Mouse (Mus musculus): ENCODE data around the gene Ankrd44. TPM values are rescaled to one million over a fixed set of nuclear protein-coding genes. Genes with fewer than 3 reads are reported as not detected.

Ankrd44 gene
- polyA plus RNA-seq, 1 experiment from 2014 or later: 7.6 TPM

DNA sequence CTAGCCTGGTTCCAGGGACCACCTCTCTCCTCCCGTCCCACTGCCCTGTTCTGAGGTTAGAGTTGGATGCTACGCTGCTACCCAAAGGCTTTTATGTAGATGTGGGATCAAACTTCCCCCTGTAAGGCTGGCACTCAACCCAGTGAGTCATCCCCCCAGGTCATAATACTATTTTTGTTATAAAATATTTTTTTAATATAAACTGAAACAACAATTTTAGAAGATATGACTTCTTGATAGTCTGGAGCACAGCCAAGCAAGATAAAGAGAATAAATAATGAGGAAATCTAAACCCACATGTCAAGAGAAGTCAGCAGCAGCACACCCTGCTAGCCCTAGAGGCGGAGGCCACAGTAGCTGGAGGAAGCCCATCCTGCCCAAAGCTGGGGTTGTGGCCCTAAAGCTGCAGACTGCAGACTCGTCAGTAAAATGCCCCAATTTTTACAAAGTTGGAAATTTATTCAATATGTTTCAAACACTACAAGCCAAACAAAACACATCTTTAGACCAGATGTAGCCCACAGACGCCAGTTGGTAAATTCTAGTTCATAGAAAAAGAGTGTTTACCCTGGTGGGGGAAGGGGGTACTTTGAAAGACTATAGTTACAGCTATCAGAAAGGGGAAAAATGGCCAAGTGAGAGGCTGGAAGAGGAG lies 79.7 kb downstream of the Ankrd44 start:
- Histone ChIP-seq H3K4me1 (ENCODE audit: control insufficient read depth, insufficient read depth, low read length) (peaks cover 13% of the 10 kb centered on the region; the same call in 1 of the 2 replicates), H3K9ac (ENCODE audit: low read depth, low read length) (no peak overlapping the region), H3K9me3 (ENCODE audit: control insufficient read depth, low read length) (no peaks in the 10 kb centered on the region), H3K27ac (ENCODE audit: low read length) (no peak overlapping the region), H3K27me3 (replicated peaks; ENCODE audit: control insufficient read depth, insufficient read depth, low read length) (no peaks in the 10 kb centered on the region), H3K4me2 (ENCODE audit: low read depth, low read length) (no peak overlapping the region), H3K4me3 (ENCODE audit: low read length) (no peak overlapping the region), H3K36me3 (ENCODE audit: control insufficient read depth, insufficient read depth, low read length) (no peaks in the 10 kb centered on the region)
- 76% methylated on average over 5 of the region's 5 CpGs for WGBS
- ATAC-seq: no peak

- ATAC-seq: no peak
- Histone ChIP-seq H3K36me3 (ENCODE audit: control insufficient read depth, insufficient read depth, low read length) (no peaks in the 10 kb centered on the region), H3K9ac (ENCODE audit: low read depth, low read length) (no peak overlapping the region), H3K4me3 (ENCODE audit: low read length) (no peak overlapping the region), H3K4me2 (ENCODE audit: low read depth, low read length) (no peak overlapping the region), H3K4me1 (ENCODE audit: control insufficient read depth, insufficient read depth, low read length) (peaks cover 9% of the 10 kb centered on the region; the same call in 1 of the 2 replicates), H3K27ac (ENCODE audit: low read length) (no peak overlapping the region), H3K9me3 (ENCODE audit: control insufficient read depth, low read length) (no peaks in the 10 kb centered on the region), H3K27me3 (replicated peaks; ENCODE audit: control insufficient read depth, insufficient read depth, low read length) (no peaks in the 10 kb centered on the region)
- 78% methylated on average over 1 of the region's 1 CpGs for WGBS
Measured at GRCm38 (mm10) chr1:54844361-54844760, 81.8 kb downstream of the Ankrd44 start.

- Histone ChIP-seq H3K4me2 (ENCODE audit: low read depth, low read length) (no peak overlapping the region), H3K9ac (ENCODE audit: low read depth, low read length) (no peak overlapping the region), H3K27ac (ENCODE audit: low read length) (no peak overlapping the region), H3K36me3 (ENCODE audit: control insufficient read depth, insufficient read depth, low read length) (no peaks in the 10 kb centered on the region), H3K9me3 (ENCODE audit: control insufficient read depth, low read length) (no peaks in the 10 kb centered on the region), H3K4me1 (ENCODE audit: control insufficient read depth, insufficient read depth, low read length) (peaks cover 9% of the 10 kb centered on the region; the same call in 1 of the 2 replicates), H3K27me3 (replicated peaks; ENCODE audit: control insufficient read depth, insufficient read depth, low read length) (no peaks in the 10 kb centered on the region), H3K4me3 (ENCODE audit: low read length) (no peak overlapping the region)
- no peak for ATAC-seq
- 73% methylated on average over 7 of the region's 7 CpGs for WGBS
Measured at GRCm38 (mm10) chr1:54842765-54843461, 83.3 kb downstream of the Ankrd44 start.

DNA sequence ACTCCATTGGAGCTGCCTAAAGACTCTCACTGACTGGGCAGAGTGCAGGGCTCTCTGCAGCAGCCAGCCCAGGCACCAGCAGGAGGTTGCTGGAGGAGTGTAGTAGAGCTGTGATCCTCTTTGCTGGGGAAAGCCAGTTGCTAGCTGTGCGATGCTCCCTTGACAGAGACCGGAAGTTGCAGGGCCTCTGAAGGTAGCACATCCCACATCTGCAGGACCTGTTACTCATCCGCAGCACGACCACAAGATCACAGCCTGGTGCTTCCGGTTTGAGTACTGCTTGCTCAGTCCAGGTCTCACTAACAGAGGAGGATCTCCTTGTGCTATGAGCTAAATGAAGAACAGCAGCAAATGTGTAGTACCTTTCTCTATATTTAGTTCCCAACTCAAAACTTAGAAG lies 84.4 kb downstream of the Ankrd44 start:
- H3K27ac ChIP-seq (ENCODE audit: low read length): no peak overlapping the region
- no peak overlapping the region for H3K4me2 ChIP-seq (ENCODE audit: low read depth, low read length)
- H3K4me1 ChIP-seq (ENCODE audit: control insufficient read depth, insufficient read depth, low read length): peaks cover 9% of the 10 kb centered on the region; the same call in 1 of the 2 replicates
- no peaks in the 10 kb centered on the region for H3K9me3 ChIP-seq (ENCODE audit: control insufficient read depth, low read length)
- H3K36me3 ChIP-seq (ENCODE audit: control insufficient read depth, insufficient read depth, low read length): no peaks in the 10 kb centered on the region
- H3K4me3 ChIP-seq (ENCODE audit: low read length): no peak overlapping the region
- no peak for ATAC-seq
- H3K9ac ChIP-seq (ENCODE audit: low read depth, low read length): no peak overlapping the region
- WGBS: 49% methylated on average over 5 of the region's 5 CpGs
- H3K27me3 ChIP-seq (replicated peaks; ENCODE audit: control insufficient read depth, insufficient read depth, low read length): no peaks in the 10 kb centered on the region

- WGBS: 61% methylated on average over 2 of the region's 2 CpGs
- Histone ChIP-seq H3K4me2 (ENCODE audit: low read depth, low read length) (no peak overlapping the region), H3K4me1 (ENCODE audit: control insufficient read depth, insufficient read depth, low read length) (peaks cover 9% of the 10 kb centered on the region; the same call in 1 of the 2 replicates), H3K36me3 (ENCODE audit: control insufficient read depth, insufficient read depth, low read length) (no peaks in the 10 kb centered on the region), H3K9me3 (ENCODE audit: control insufficient read depth, low read length) (no peaks in the 10 kb centered on the region), H3K27ac (ENCODE audit: low read length) (no peak overlapping the region), H3K27me3 (replicated peaks; ENCODE audit: control insufficient read depth, insufficient read depth, low read length) (no peaks in the 10 kb centered on the region), H3K9ac (ENCODE audit: low read depth, low read length) (no peak overlapping the region), H3K4me3 (ENCODE audit: low read length) (no peak overlapping the region)
- no peak for ATAC-seq
Measured at GRCm38 (mm10) chr1:54840040-54840439, 86.1 kb downstream of the Ankrd44 start.

DNA sequence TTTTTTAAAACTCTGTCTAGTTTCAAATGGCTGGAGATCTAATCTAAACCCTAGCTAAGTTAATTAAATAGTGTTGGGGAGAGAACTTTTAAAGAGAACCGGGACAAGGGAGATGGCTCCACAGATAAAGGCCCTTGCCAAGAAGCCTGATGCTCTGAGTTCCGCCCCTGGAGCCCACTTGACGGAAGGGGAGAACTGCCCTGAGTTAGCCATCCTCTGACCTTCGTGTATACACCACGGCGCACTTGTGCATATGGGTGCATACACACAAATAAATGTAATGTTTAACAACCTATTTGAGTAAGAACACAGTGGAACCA lies 87.7 kb downstream of the Ankrd44 start:
- 77% methylated on average over 6 of the region's 6 CpGs for WGBS
- Histone ChIP-seq H3K27ac (ENCODE audit: low read length) (0 out of 2 replicates have a peak overlapping the region, but pooled peaks have one; percentile 25), H3K27me3 (replicated peaks; ENCODE audit: control insufficient read depth, insufficient read depth, low read length) (no peaks in the 10 kb centered on the region), H3K9ac (ENCODE audit: low read depth, low read length) (no peak overlapping the region), H3K4me2 (ENCODE audit: low read depth, low read length) (no peak overlapping the region), H3K4me1 (ENCODE audit: control insufficient read depth, insufficient read depth, low read length) (peaks cover 9% of the 10 kb centered on the region; the same call in 1 of the 2 replicates), H3K36me3 (ENCODE audit: control insufficient read depth, insufficient read depth, low read length) (no peaks in the 10 kb centered on the region), H3K9me3 (ENCODE audit: control insufficient read depth, low read length) (no peaks in the 10 kb centered on the region), H3K4me3 (ENCODE audit: low read length) (no peak overlapping the region)
- ATAC-seq: no peak

DNA sequence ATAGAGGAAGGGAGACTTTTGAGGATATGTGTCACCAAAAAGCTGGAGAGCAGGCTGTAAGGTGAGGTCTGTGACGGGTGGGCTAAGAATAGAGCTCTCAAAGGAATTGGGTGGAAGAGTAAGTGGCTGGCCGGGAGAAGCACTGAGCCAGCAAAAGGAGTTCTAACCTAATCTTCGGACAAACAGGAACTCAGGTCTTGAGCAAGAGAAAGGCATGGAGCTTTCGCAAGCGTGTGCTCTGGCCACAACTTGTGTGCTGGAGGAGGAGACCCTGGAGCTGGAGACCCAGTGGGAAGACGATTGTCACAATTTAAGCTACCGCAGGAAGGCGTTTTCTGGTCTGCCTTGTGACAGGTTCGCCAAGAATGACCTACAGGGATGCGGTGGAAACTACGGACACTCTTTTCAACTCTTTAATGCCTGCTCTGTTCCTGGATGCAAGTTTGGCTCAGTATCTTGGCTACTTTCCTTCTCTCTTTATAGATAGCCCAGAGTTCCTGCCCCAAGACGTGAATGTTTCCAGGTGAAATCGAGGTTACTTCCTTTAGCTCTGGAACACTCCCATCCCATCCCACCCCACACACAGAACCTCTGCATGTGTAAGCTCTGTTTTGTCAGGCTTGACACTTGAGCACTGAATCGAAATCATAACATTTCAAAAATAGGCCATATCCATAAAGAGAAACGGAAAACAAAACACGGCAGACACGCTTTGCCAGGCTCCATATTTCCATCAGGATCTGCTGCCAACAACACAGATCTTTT lies 88.3 kb downstream of the Ankrd44 start:
- Histone ChIP-seq H3K4me2 (ENCODE audit: low read depth, low read length) (no peak overlapping the region), H3K27me3 (replicated peaks; ENCODE audit: control insufficient read depth, insufficient read depth, low read length) (no peaks in the 10 kb centered on the region), H3K36me3 (ENCODE audit: control insufficient read depth, insufficient read depth, low read length) (no peaks in the 10 kb centered on the region), H3K9me3 (ENCODE audit: control insufficient read depth, low read length) (no peaks in the 10 kb centered on the region), H3K9ac (ENCODE audit: low read depth, low read length) (no peak overlapping the region), H3K4me1 (ENCODE audit: control insufficient read depth, insufficient read depth, low read length) (peaks cover 6% of the 10 kb centered on the region; the same call in 1 of the 2 replicates), H3K27ac (ENCODE audit: low read length) (no peak overlapping the region), H3K4me3 (ENCODE audit: low read length) (no peak overlapping the region)
- no peak for ATAC-seq
- WGBS: 74% methylated on average over 17 of the region's 17 CpGs

DNA sequence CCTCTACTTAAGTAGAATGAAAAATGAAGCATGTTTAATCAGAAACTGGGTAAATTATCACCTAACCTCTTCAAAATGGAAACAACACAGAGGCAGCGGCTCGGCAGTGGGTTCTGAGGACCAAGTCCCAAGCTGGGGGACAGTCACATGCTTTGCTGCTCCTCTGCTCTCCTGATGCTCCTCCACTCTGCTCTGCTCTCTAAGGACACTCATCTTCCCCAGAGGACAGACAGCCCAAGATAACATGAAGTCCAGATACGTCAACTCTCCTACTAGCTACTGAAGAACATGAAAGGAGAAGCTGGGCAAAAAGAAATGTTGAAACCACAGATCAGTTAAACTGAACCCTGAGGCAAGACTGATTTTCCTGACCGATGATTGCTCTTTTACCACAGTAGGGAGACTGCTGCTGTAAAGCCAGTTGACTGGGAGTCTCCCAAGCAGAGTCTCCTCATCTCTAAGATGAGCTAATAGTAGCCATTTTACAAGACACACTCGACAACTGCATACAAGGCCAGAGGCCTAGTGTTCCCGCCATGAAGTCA lies 90.5 kb downstream of the Ankrd44 start:
- no peak overlapping the region for H3K4me3 ChIP-seq (ENCODE audit: low read length)
- H3K9ac ChIP-seq (ENCODE audit: low read depth, low read length): no peak overlapping the region
- no peaks in the 10 kb centered on the region for H3K27me3 ChIP-seq (replicated peaks; ENCODE audit: control insufficient read depth, insufficient read depth, low read length)
- H3K27ac ChIP-seq (ENCODE audit: low read length): no peak overlapping the region
- H3K36me3 ChIP-seq (ENCODE audit: control insufficient read depth, insufficient read depth, low read length): no peaks in the 10 kb centered on the region
- WGBS: 87% methylated on average over 6 of the region's 6 CpGs
- ATAC-seq: no peak
- H3K4me1 ChIP-seq (ENCODE audit: control insufficient read depth, insufficient read depth, low read length): 0 out of 2 replicates have a peak, but pooled peaks cover 4% of the 10 kb centered on the region
- H3K4me2 ChIP-seq (ENCODE audit: low read depth, low read length): no peak overlapping the region
- no peaks in the 10 kb centered on the region for H3K9me3 ChIP-seq (ENCODE audit: control insufficient read depth, low read length)

DNA sequence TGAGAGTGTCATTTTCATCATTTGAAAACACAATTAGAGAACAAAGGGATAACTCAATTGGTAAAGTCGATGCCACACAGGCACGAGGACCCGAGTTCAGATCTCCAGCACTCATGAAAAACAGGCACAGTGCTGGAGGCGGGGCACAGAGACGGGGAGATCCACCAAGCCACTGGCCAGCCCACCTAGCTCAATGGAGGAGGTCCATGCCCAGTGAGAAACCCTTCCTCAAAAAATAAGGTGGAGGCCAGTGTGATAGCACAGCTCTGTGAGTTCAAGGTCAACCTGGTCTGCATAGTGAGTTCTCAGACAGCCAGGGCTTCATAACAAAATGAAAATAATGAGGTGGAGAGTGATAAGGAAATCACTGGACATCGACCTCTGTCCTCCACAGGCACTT lies 93.0 kb downstream of the Ankrd44 start:
- Histone ChIP-seq H3K27ac (ENCODE audit: low read length) (no peak overlapping the region), H3K9me3 (ENCODE audit: control insufficient read depth, low read length) (no peaks in the 10 kb centered on the region), H3K4me1 (ENCODE audit: control insufficient read depth, insufficient read depth, low read length) (no peaks in the 10 kb centered on the region), H3K36me3 (ENCODE audit: control insufficient read depth, insufficient read depth, low read length) (no peaks in the 10 kb centered on the region), H3K9ac (ENCODE audit: low read depth, low read length) (no peak overlapping the region), H3K4me2 (ENCODE audit: low read depth, low read length) (no peak overlapping the region), H3K27me3 (replicated peaks; ENCODE audit: control insufficient read depth, insufficient read depth, low read length) (no peaks in the 10 kb centered on the region), H3K4me3 (ENCODE audit: low read length) (no peak overlapping the region)
- 81% methylated on average over 6 of the region's 6 CpGs for WGBS
- no peak for ATAC-seq
